Mouse (Mus musculus) intestine, postnatal 0 days (tissue): ENCODE data around the gene Gm15085. TPM values are rescaled to one million over a fixed set of nuclear protein-coding genes. Genes with fewer than 3 reads are reported as not detected.
"Not testable (repeated sequence)": the region's sequence is repeated elsewhere in the genome, so short reads cannot be mapped to it uniquely, and the experiment has no call there.

Experiments used
- ATAC-seq: fragments of 200-750 bp; cut with Nextera tagmentation; 2 replicates; pipeline ENCODE4 v1.8.0; 2017; ENCODE audit warnings: mild to moderate bottlenecking, moderate TSS enrichment, moderate library complexity
- H3K27ac ChIP-seq: fragments of 300-500 bp; sonication (generic); 2 replicates; pipeline ENCODE4 v1.5.1; 2014; ENCODE audit warnings: mild to moderate bottlenecking, low read depth, low read length, moderate library complexity
- H3K27me3 ChIP-seq: fragments of 300-500 bp; sonication (generic); replicated peaks from 2 replicates; pipeline ENCODE4 v1.6.1; 2014; ENCODE audit warnings: low read length, mixed read lengths; ENCODE audit not compliant: control insufficient read depth, insufficient read depth
- H3K36me3 ChIP-seq: fragments of 300-500 bp; sonication (generic); 2 replicates; pipeline ENCODE4 v1.6.1; 2014; ENCODE audit warnings: mild to moderate bottlenecking, moderate library complexity; ENCODE audit not compliant: control insufficient read depth, insufficient read depth
- H3K4me1 ChIP-seq: fragments of 300-500 bp; sonication (generic); replicated peaks from 2 replicates; pipeline ENCODE4 v1.6.1; 2014; ENCODE audit warnings: antibody characterized with exemption, low read length, mixed read lengths; ENCODE audit not compliant: control insufficient read depth, insufficient read depth
- H3K4me2 ChIP-seq: fragments of 300-500 bp; sonication (generic); replicated peaks from 2 replicates; pipeline ENCODE4 v1.6.1; 2014; ENCODE audit warnings: low read depth, mild to moderate bottlenecking, moderate library complexity
- H3K4me3 ChIP-seq: fragments of 300-500 bp; sonication (generic); 2 replicates; pipeline ENCODE4 v1.5.1; 2014; ENCODE audit warnings: low read depth, low read length
- H3K9ac ChIP-seq: fragments of 300-500 bp; sonication (generic); 2 replicates; pipeline ENCODE4 v1.6.1; 2014; ENCODE audit warnings: mild to moderate bottlenecking, low read depth, low read length
- H3K9me3 ChIP-seq: fragments of 300-500 bp; sonication (generic); 2 replicates; pipeline ENCODE4 v1.6.1; 2016; ENCODE audit warnings: mixed run types; ENCODE audit not compliant: control insufficient read depth
- WGBS: fragments of 180-500 bp; shearing (Covaris S2); extraction: QIAGEN DNeasy Blood & Tissue Kit; methylation state at CpG from one replicate; pipeline ENCODE4 v1.1.7; 2014; 5-methylcytosine and 5-hydroxymethylcytosine counted together
- polyA plus RNA-seq: library from polyadenylated mRNA; unstranded; fragments of >200 nt; fragmentation: Nextera tagmentation; extraction: Ambion mirVana; gene quantifications from 2 replicates; pipeline ENCODE4 v1.2.1, GENCODE M21; 2015

Gm15085 gene
- not detected in 2 replicates for polyA plus RNA-seq

- WGBS = no CpG with 5 or more reads among the region's 6 CpGs
- not testable (repeated sequence) for H3K9ac ChIP-seq, H3K27me3 ChIP-seq, H3K36me3 ChIP-seq, H3K27ac ChIP-seq, H3K4me1 ChIP-seq, H3K4me3 ChIP-seq, H3K9me3 ChIP-seq, H3K4me2 ChIP-seq, ATAC-seq
These were observed at the start of gene Gm15085 for GRCm38 (mm10) chrX:149447317-149447716. Gene Gm15085, plus strand, starts transcription at chrX:149447617.

Other genes with a start within 250 kb of the Gm15085 start
- not detected in 2 replicates for gene Gm15093, start 175.2 kb upstream of the Gm15085 start, polyA plus RNA-seq
- not detected in 2 replicates for gene Gm10439, start 147.0 kb downstream of the Gm15085 start, polyA plus RNA-seq